Mouse (Mus musculus) forebrain, embryonic 14.5 days (tissue): ENCODE measurements around the gene Maf. TPM values are rescaled to one million over a fixed set of nuclear protein-coding genes. Genes with fewer than 3 reads are reported as not detected.
A peak's percentile ranks its signal among the peaks of the same experiment; 100 is the strongest.

ENCODE experiments used
- ATAC-seq: fragments of 200-750 bp; cut with Nextera tagmentation; 2 replicates; pipeline ENCODE4 v1.8.0; 2017; ENCODE audit warnings: mild to moderate bottlenecking, moderate library complexity
- DNase-seq: peaks from one replicate; pipeline ENCODE4 v3.0.0-alpha.2; 2015; ENCODE audit warnings: low spot score
- H3K27ac ChIP-seq: fragments of 300-500 bp; sonication (generic); 2 replicates; pipeline ENCODE4 v1.5.1; 2014; ENCODE audit warnings: low read depth, mild to moderate bottlenecking, control low read depth, low read length, moderate library complexity
- H3K27me3 ChIP-seq: fragments of 300-500 bp; sonication (generic); replicated peaks from 2 replicates; pipeline ENCODE4 v1.6.1; 2014; ENCODE audit warnings: low read length, control low read depth, mixed read lengths; ENCODE audit not compliant: control insufficient read depth, insufficient read depth
- H3K36me3 ChIP-seq: fragments of 300-500 bp; sonication (generic); 2 replicates; pipeline ENCODE4 v1.6.1; 2014; ENCODE audit warnings: low read length, control low read depth; ENCODE audit not compliant: control insufficient read depth, insufficient read depth
- H3K4me1 ChIP-seq: fragments of 300-500 bp; sonication (generic); 2 replicates; pipeline ENCODE4 v1.6.1; 2014; ENCODE audit warnings: antibody characterized with exemption, low read length, control low read depth; ENCODE audit not compliant: control insufficient read depth, insufficient read depth
- H3K4me2 ChIP-seq: fragments of 300-500 bp; sonication (generic); 2 replicates; pipeline ENCODE4 v1.6.1; 2014; ENCODE audit warnings: mild to moderate bottlenecking, control low read depth, low read length
- H3K4me3 ChIP-seq: fragments of 300-500 bp; sonication (generic); 2 replicates; pipeline ENCODE4 v1.5.1; 2014; ENCODE audit warnings: low read depth, low read length, control low read depth
- H3K9ac ChIP-seq: fragments of 300-500 bp; sonication (generic); 2 replicates; pipeline ENCODE4 v1.6.1; 2014; ENCODE audit warnings: mild to moderate bottlenecking, low read length, control low read depth, moderate library complexity
- H3K9me3 ChIP-seq: fragments of 300-500 bp; sonication (generic); replicated peaks from 2 replicates; pipeline ENCODE4 v1.6.1; 2016; ENCODE audit warnings: low read length, control low read depth, mixed read lengths; ENCODE audit not compliant: control insufficient read depth
- WGBS: fragments of 180-500 bp; shearing (Covaris S2); extraction: QIAGEN DNeasy Blood & Tissue Kit; methylation state at CpG from one replicate; pipeline ENCODE4 v1.1.7; 2014; 5-methylcytosine and 5-hydroxymethylcytosine counted together
- polyA plus RNA-seq: library from polyadenylated mRNA; unstranded; fragments of >200 nt; fragmentation: Nextera tagmentation; extraction: Ambion mirVana; gene quantifications from 2 replicates; pipeline ENCODE4 v1.2.1, GENCODE M21; 2014

Gene Maf
- polyA plus RNA-seq, 1 experiment from 2014 or later = 4.5 TPM

GRCm38 (mm10) chr8:115709931-115710330 is 2.3 kb upstream of the Maf start:
- ATAC-seq (no peak), DNase-seq (no peak)
- 75% methylated on average over 8 of the region's 8 CpGs for WGBS

DNA sequence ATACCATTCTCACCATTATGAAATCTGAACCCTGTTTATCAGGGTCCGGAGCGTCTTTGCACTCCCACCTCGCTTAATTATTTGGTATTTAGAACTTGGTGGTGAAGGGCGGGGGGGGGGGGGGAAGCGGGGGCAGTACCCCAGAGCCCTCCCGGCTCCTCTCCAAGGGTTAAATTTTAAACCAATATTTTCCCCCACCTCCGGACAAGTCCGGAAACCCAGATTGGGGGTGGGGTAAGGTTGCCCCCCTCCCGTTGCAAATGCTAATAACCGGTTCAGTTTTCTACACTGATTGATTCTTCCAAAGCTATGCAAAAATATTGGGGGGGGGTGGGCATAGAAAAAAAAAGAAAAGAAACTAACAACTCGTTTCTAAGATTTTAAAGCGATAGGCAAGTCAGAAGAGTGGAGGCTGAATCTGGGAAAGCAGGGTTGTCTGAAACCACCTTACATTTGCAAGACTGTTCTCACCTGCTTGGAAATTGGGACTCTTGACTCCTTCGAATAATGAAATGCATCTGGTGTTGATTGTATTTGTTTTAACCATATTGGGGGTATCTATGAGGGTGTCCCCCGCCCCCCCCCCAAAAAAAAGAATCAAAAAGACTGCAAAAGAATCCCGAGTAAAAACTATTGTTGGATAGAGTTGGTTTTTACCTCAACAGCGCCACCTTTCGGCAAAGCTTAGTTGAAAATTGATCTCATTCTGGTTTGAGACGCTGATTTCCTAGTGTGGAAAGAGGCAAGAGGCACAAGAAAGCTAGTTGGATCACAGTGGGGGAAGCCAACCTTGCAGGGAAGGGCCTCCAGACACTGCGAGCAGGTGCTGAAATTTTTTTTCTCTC is 1.6 kb upstream of the Maf start:
- Histone ChIP-seq H3K4me3 (peak overlapping the region; percentile 59; the same call in 1 of the 2 replicates), H3K27me3 (peaks cover 18% of the 10 kb centered on the region; the same call in 1 of the 2 replicates), H3K4me1 (peaks cover 5% of the 10 kb centered on the region), H3K4me2 (peak overlapping the region; percentile 90), H3K36me3 (no peaks in the 10 kb centered on the region), H3K27ac (no peak overlapping the region), H3K9ac (no peak overlapping the region), H3K9me3 (no peaks in the 10 kb centered on the region)
- peak; percentile 89 for DNase-seq
- ATAC-seq = no peak
- WGBS = 1% methylated on average over 19 of the region's 19 CpGs

More at GRCm38 (mm10) chr8:115709931-115710330, 2.3 kb upstream of the Maf start:
- no peak overlapping the region for H3K4me3 ChIP-seq
- peaks cover 14% of the 10 kb centered on the region; the same call in 1 of the 2 replicates for H3K27me3 ChIP-seq
- H3K4me2 ChIP-seq = no peak overlapping the region
- H3K27ac ChIP-seq = no peak overlapping the region
- no peak overlapping the region for H3K9ac ChIP-seq
- peaks cover 5% of the 10 kb centered on the region for H3K4me1 ChIP-seq
- H3K9me3 ChIP-seq = no peaks in the 10 kb centered on the region
- H3K36me3 ChIP-seq = no peaks in the 10 kb centered on the region

DNA sequence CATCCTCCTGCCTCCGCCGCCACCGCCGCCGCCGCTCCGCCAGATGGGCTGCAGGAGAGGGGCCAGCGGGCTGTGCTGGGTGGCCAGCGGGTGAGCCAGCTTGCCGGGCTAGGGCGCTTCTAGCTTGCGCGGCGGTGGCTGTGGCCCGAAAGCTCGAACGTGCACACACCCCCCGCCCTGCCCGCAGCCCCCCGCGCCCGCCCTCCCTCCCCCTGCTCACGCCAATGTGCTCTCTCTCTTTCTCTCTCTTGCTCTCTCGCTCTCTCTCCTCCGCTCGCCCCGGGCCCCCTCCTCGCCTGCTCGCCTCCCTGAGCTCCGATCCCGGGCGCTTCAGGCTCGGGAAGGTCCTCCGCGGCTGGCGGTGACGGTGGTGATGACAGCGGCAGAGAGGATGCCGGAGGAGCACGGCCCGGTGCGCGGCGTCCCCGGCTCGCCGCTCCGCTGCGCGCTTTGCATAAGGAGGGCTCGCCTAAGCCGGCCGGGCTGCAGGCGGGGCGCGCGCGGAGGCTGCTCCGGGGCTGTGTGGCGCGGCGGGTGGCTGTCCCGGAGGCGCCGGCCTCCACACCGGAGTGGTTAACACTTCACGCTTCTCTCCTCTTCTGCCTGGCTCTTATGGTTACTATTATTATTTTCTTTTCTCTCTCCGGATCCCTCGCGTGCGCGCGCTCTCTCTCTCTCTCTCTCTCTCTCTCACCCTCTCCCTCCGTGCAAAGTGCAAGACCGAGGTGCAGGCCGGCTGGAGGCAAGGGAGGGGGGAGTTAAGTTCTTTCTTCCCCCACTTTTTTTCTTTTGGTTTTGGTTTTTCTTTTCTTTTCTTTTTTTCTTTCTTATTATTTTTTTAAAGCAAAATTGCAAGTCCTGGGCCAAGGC is 498 bp downstream of the Maf start:
- Histone ChIP-seq H3K4me2 (peak overlapping the region; percentile 90), H3K9ac (peak overlapping the region; percentile 71), H3K4me3 (peak overlapping the region; percentile 59), H3K36me3 (no peaks in the 10 kb centered on the region), H3K9me3 (no peaks in the 10 kb centered on the region), H3K4me1 (peaks cover 5% of the 10 kb centered on the region), H3K27me3 (0 out of 2 replicates have a peak, but pooled peaks cover 12% of the 10 kb centered on the region), H3K27ac (peak overlapping the region; percentile 84)
- ATAC-seq = peak; percentile 79
- peak; percentile 76 for DNase-seq
- under 1% methylated on average over 58 of the region's 76 CpGs for WGBS

GRCm38 (mm10) chr8:115706411-115706860 is 1.2 kb downstream of the Maf start:
- ATAC-seq = peak; percentile 21
- Histone ChIP-seq H3K4me2 (peak overlapping the region; percentile 90), H3K36me3 (no peaks in the 10 kb centered on the region), H3K4me3 (peak overlapping the region; percentile 59), H3K9ac (peak overlapping the region; percentile 71), H3K27me3 (0 out of 2 replicates have a peak, but pooled peaks cover 8% of the 10 kb centered on the region), H3K9me3 (no peaks in the 10 kb centered on the region), H3K4me1 (peaks cover 5% of the 10 kb centered on the region), H3K27ac (peak overlapping the region; percentile 84)
- peak; percentile 32 for DNase-seq
- WGBS = under 1% methylated on average over 31 of the region's 39 CpGs

DNA sequence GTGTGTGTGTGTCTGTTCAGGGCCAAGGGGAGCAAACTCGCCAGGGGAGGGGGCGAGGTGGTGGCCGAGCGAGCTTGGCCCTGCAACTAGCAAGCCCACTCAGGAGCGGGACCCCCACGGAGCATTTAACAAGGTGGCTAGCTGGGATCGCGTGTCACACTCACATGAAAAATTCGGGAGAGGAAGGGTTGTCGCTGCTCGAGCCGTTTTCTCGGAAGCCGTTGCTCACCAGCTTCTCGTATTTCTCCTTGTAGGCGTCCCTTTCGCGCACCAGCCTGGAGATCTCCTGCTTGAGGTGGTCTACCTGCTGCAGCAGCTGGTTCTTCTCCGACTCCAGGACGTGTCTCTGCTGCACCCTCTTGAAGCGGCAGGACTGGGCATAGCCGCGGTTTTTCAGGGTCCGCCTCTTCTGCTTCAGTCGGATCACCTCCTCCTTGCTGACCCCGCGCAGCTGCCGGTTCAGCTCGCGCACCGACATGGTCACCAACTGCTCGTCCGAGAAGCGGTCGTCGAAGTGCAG is 1.9 kb downstream of the Maf start:
- Histone ChIP-seq H3K36me3 (no peaks in the 10 kb centered on the region), H3K27ac (peak overlapping the region; percentile 84), H3K4me3 (peak overlapping the region; percentile 59), H3K9me3 (no peaks in the 10 kb centered on the region), H3K4me2 (peak overlapping the region; percentile 90), H3K4me1 (peaks cover 5% of the 10 kb centered on the region), H3K27me3 (0 out of 2 replicates have a peak, but pooled peaks cover 7% of the 10 kb centered on the region), H3K9ac (peak overlapping the region; percentile 71)
- WGBS = 2% methylated on average over 36 of the region's 36 CpGs
- DNase-seq (peak; percentile 60), ATAC-seq (no peak)

- no peaks in the 10 kb centered on the region for H3K36me3 ChIP-seq
- no peaks in the 10 kb centered on the region for H3K9me3 ChIP-seq
- 94% methylated on average over 4 of the region's 4 CpGs for WGBS
- H3K27me3 ChIP-seq = 0 out of 2 replicates have a peak, but pooled peaks cover 3% of the 10 kb centered on the region
- H3K9ac ChIP-seq = no peak overlapping the region
- H3K4me2 ChIP-seq = no peak overlapping the region
- no peak overlapping the region for H3K4me3 ChIP-seq
- ATAC-seq (no peak), DNase-seq (no peak)
- H3K27ac ChIP-seq = no peak overlapping the region
- H3K4me1 ChIP-seq = peaks cover under 1% of the 10 kb centered on the region; the same call in 1 of the 2 replicates
These were observed 4.5 kb downstream of the Maf start for GRCm38 (mm10) chr8:115703056-115703455.

- no peak for ATAC-seq
- 83% methylated on average over 5 of the region's 5 CpGs for WGBS
- Histone ChIP-seq H3K4me3 (no peak overlapping the region), H3K9ac (no peak overlapping the region), H3K4me1 (no peaks in the 10 kb centered on the region), H3K9me3 (no peaks in the 10 kb centered on the region), H3K27ac (no peak overlapping the region), H3K36me3 (no peaks in the 10 kb centered on the region), H3K4me2 (no peak overlapping the region), H3K27me3 (0 out of 2 replicates have a peak, but pooled peaks cover 3% of the 10 kb centered on the region)
- DNase-seq = no peak
These were observed 6.6 kb downstream of the Maf start for GRCm38 (mm10) chr8:115701001-115701400.

- WGBS = 69% methylated on average over 5 of the region's 5 CpGs
- no peak for ATAC-seq
These were observed 8.4 kb downstream of the Maf start for GRCm38 (mm10) chr8:115699151-115699550.

More at GRCm38 (mm10) chr8:115699151-115699550, 8.4 kb downstream of the Maf start:
- no peak overlapping the region for H3K27ac ChIP-seq
- no peaks in the 10 kb centered on the region for H3K9me3 ChIP-seq
- H3K36me3 ChIP-seq = no peaks in the 10 kb centered on the region
- H3K4me1 ChIP-seq = no peaks in the 10 kb centered on the region
- no peak overlapping the region for H3K4me2 ChIP-seq
- H3K4me3 ChIP-seq = no peak overlapping the region
- H3K9ac ChIP-seq = no peak overlapping the region
- no peak for DNase-seq
- H3K27me3 ChIP-seq = no peaks in the 10 kb centered on the region
